Mouse (Mus musculus) fibroblast of lung, adult 2 months (primary cell): ENCODE results near the gene Tmie.

Source experiments
- DNase-seq: peaks from one replicate; pipeline ENCODE4 v3.0.0-alpha.2; 2011; ENCODE audit warnings: low read depth

The Tmie gene

GRCm38 (mm10) chr9:110879998-110880561, at the start of gene Tmie:
Gene Tmie, minus strand, starts transcription at chr9:110880113.
- no peak for DNase-seq

DNA sequence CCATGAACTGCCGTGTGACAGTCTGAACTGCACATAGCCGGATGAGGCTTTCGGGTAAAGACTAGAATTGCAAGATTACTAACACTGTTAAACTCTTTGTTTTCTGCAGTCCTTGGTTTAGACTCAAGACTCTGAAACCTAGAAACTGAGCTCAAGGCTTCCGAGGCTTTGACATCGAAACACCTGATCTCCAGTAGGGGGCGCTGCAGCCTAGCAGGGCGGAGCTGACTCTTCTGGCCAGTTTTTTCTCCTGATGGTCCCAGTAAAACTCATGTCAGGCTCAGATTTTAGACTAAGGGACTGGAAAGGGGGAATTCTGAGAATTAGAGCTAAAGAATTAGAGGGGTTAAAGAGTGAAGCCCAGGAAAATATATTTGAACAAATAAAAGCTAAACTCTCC, 42.8 kb upstream of the Tmie start:
- peak; percentile 26 for DNase-seq

GRCm38 (mm10) chr9:110920665-110921419, 40.9 kb upstream of the Tmie start:
- DNase-seq, result no peak

DNA sequence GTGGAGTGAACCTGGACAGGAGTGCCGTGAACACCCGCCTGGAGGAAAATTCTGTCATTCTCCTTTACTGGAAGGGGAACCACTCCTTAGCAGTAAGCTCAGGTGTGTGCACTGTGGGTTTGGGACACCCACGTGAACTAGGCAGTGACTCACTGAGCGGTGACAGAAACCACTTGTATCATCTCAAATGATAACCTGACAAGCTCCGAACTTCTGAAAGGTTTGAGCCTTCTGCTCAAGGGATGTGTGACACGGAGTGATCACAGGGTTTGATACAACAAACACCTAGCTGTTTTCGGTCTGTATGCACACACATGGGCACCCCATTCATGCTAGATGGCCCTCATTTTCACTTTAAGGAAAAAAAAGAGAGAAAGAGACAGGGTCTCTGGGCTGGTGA, 36.9 kb upstream of the Tmie start, which contains the start of gene Fam240a:
Gene Fam240a (minus strand): TSS at position 76 of the 400 bp plus-strand sequence.
- no peak for DNase-seq

GRCm38 (mm10) chr9:110915466-110915865, 35.6 kb upstream of the Tmie start:
- no peak for DNase-seq

- no peak for DNase-seq
These were observed 34.8 kb upstream of the Tmie start for GRCm38 (mm10) chr9:110914631-110915236.

DNA sequence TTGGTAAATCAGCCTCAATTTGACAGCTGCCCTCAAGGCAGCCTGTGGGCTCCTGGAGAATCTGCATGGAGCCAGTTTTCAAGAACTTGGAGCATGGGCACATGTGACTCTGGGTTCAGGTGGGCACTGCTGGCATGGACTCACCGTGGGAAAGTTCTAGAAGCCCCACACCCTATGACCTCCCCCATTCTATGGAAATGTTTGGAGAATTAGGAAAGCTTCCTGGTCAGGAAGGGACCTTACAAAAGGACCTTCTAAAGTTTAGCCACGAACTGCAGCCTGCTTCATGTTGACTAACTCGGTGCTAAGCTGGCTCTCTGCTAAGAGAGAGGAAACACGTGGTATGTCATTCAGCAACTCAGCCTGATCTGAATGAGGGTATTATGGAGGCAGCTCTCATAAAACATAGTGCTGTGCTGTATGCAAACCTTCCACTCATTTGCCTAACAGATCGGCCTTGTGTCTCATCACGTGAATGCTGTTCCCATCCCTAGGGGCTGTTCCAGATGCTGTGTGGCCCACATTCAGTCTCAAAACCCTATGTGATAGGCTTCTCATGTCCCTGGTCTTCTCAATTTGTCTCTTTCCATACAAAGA, 29.6 kb upstream of the Tmie start:
- DNase-seq, result no peak

DNA sequence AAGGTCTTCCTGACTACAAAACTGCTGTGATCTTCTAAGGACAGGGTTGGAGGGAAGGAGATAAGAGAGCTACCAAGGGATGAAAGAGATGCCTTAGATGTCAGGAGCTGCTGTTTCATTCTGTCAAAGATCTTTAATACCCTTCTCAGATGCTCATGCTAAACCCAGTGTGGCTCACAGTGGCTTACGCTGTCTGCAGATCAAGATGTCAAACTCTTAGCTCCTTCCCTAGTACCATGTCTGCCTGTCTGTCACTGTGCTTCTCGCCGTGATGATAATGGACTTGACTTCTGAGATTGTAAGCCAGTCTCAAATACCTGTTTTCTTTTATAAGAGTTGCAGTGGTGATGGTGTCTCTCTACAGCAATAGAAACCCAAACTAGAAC, 28.7 kb upstream of the Tmie start:
- DNase-seq, result no peak

- DNase-seq, result no peak
These were observed 28.1 kb upstream of the Tmie start for GRCm38 (mm10) chr9:110907838-110908630.

DNA sequence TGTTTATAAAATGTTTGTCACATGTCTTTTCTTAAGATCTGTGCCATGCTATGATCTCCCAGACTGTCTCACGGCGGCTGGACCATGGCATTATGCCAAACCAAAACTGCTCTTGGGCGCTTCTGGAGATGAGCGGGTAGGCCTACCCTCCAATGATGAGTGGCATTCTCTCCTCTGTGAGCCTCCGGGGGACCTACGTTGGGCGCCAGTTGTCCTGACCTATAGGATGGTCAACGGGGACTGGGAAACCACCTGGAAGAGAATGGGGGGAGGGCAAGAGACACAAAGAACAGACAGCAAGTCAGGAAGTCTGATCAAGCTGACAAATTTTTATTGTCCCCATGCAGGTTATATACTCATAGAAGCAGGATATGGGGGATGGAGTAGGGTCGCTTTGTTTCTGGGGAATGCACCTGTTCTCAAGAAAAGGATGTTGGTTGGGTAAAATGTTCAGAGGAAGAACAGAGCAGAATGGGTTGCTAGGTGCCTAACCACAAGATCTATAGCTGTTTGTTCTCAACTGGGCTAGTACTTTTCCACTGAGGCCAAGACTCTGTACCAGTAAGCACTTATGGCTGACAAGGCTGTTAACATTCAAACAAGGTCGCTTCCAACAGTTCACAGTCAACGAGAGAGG, 27.4 kb upstream of the Tmie start:
- DNase-seq, result no peak

DNA sequence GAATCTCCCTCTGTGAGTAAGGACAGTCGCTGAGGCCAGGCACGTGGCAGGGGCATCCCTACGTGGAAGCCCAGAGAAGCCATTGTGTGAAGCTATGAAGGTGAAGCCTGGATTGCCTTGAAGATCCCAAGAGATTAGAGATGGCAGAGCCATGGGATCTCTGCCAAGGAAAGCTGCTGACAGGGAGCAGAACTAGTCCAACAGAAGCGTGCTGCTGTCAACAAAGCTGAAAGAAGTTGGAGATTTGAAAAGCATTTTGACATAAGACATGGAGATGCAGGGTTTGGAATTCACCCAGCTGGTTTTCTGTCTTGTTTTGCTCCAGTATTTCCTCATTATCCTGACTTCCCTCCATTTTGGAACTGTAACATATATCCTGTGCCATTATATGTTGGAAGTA, 22.4 kb upstream of the Tmie start:
- no peak for DNase-seq

DNA sequence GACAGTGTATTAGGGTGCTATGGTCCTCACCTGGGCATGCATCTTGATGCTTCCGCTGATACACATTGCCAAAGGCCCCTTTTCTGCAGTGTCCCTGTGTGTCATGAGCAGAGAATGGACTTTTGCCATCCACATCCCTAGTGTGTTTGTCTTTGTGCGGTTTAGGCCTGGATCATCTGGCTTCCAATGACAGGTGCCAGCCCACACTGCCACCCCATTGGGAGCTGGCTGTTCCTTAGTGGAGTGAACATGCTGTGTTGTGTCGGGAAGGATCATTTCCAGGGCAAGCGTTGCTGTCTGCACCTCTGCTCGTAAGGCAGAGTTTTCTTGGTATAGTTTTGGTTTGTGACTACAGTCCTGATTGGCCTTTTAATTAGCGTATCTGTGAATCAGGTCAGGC, 21.3 kb upstream of the Tmie start:
- DNase-seq, result no peak

GRCm38 (mm10) chr9:110899451-110900008, 19.6 kb upstream of the Tmie start:
- no peak for DNase-seq

GRCm38 (mm10) chr9:110896595-110896994, 16.7 kb upstream of the Tmie start:
- DNase-seq, result no peak

- no peak for DNase-seq
These were observed 16.1 kb upstream of the Tmie start for GRCm38 (mm10) chr9:110895994-110896393.

- no peak for DNase-seq
These were observed 15.6 kb upstream of the Tmie start for GRCm38 (mm10) chr9:110895507-110895906.

DNA sequence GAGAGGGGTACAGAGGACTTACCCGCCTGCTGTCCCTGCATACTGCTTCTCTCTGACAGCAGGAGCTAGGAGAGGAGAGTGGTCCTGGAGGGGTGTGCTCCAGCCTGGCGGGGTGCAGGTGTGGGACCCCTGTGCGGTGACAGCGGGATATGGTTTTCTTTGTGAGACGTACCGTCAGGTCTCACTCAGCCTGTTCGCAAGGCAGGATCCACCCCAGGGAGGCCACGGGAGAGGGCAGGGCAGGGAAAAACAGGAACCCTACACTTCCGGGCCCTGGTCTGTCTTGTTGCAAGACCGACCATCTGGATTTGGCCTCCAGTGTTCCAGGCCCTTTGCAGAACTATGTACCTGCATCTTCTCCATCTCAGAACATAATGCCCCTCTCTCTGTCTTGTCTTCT, 13.5 kb upstream of the Tmie start:
- DNase-seq, result no peak

GRCm38 (mm10) chr9:110892552-110892951, 12.6 kb upstream of the Tmie start:
- no peak for DNase-seq

- DNase-seq, result no peak
These were observed 11.3 kb upstream of the Tmie start for GRCm38 (mm10) chr9:110891077-110891828.

GRCm38 (mm10) chr9:110890026-110890783, 10.3 kb upstream of the Tmie start:
- DNase-seq, result no peak
